Mouse (Mus musculus) kidney, postnatal 0 days (tissue): ENCODE measurements at regions not wholly inside any gene's neighbourhood (a gene's known extent, or its start where the extent isn't known, plus 50 kb on each side); places are given as distances from the start of the nearest gene placed in this dataset.
"Not testable (repeated sequence)": the region's sequence is repeated elsewhere in the genome, so short reads cannot be mapped to it uniquely, and the experiment has no call there.

Experiments
- ATAC-seq: fragments of 200-750 bp; cut with Nextera tagmentation; replicated peaks from 2 replicates; pipeline ENCODE4 v1.8.0; 2017; ENCODE audit warnings: low read depth, moderate number of reproducible peaks, moderate TSS enrichment, moderate library complexity; ENCODE audit not compliant: low FRiP score
- DNase-seq: peaks from one replicate; pipeline ENCODE4 v3.0.0-alpha.2; 2016; ENCODE audit warnings: low spot score
- H3K27ac ChIP-seq: fragments of 300-500 bp; sonication (generic); 2 replicates; pipeline ENCODE4 v1.5.1; 2014; ENCODE audit warnings: mild to moderate bottlenecking
- H3K27me3 ChIP-seq: fragments of 300-500 bp; sonication (generic); 2 replicates; pipeline ENCODE4 v1.6.1; 2014; ENCODE audit warnings: low read length, mixed read lengths; ENCODE audit not compliant: insufficient read depth
- H3K36me3 ChIP-seq: fragments of 300-500 bp; sonication (generic); 2 replicates; pipeline ENCODE4 v1.6.1; 2014; ENCODE audit warnings: low read length, mixed read lengths; ENCODE audit not compliant: insufficient read depth
- H3K4me1 ChIP-seq: fragments of 300-500 bp; sonication (generic); replicated peaks from 2 replicates; pipeline ENCODE4 v1.6.1; 2014; ENCODE audit warnings: antibody characterized with exemption, low read length, mixed read lengths; ENCODE audit not compliant: insufficient read depth
- H3K4me2 ChIP-seq: fragments of 300-500 bp; sonication (generic); 2 replicates; pipeline ENCODE4 v1.6.1; 2014; ENCODE audit warnings: mild to moderate bottlenecking, low read length, moderate library complexity, mixed read lengths
- H3K4me3 ChIP-seq: fragments of 300-500 bp; sonication (generic); replicated peaks from 2 replicates; pipeline ENCODE4 v1.5.1; 2014; ENCODE audit warnings: low read depth, low read length
- H3K9ac ChIP-seq: fragments of 300-500 bp; sonication (generic); 2 replicates; pipeline ENCODE4 v1.6.1; 2014; ENCODE audit warnings: low read depth, low read length
- H3K9me3 ChIP-seq: fragments of 300-500 bp; sonication (generic); replicated peaks from 2 replicates; pipeline ENCODE4 v1.6.1; 2016; ENCODE audit warnings: low read length, inconsistent platforms, mixed read lengths
- CTCF ChIP-seq: IDR thresholded peaks from 2 replicates; pipeline ENCODE4 v1.5.1; 2016; ENCODE audit warnings: antibody characterized with exemption, low read depth, mild to moderate bottlenecking, moderate library complexity
- WGBS: fragments of 180-500 bp; shearing (Covaris S2); extraction: QIAGEN DNeasy Blood & Tissue Kit; methylation state at CpG from one replicate; pipeline ENCODE4 v1.1.7; 2014; 5-methylcytosine and 5-hydroxymethylcytosine counted together

- H3K27me3 ChIP-seq: no peaks in the 10 kb centered on the region
- no peak overlapping the region for H3K4me3 ChIP-seq
- no peak overlapping the region for H3K27ac ChIP-seq
- ATAC-seq (no peak), DNase-seq (peak; percentile 16)
- no peaks in the 10 kb centered on the region for H3K36me3 ChIP-seq
- no peak for TF ChIP-seq CTCF
- no peaks in the 10 kb centered on the region for H3K9me3 ChIP-seq
- no peak overlapping the region for H3K9ac ChIP-seq
- H3K4me1 ChIP-seq: no peaks in the 10 kb centered on the region
- H3K4me2 ChIP-seq: no peak overlapping the region
- 51% methylated on average over 7 of the region's 7 CpGs for WGBS
These were observed 118.5 kb downstream of the Phlda1 start for GRCm38 (mm10) chr10:111624624-111625023.

GRCm38 (mm10) chr10:111625573-111625972 lies 119.5 kb downstream of the Phlda1 start:
- Histone ChIP-seq H3K9me3 (no peaks in the 10 kb centered on the region), H3K4me2 (no peak overlapping the region), H3K9ac (no peak overlapping the region), H3K27me3 (no peaks in the 10 kb centered on the region), H3K4me1 (no peaks in the 10 kb centered on the region), H3K36me3 (no peaks in the 10 kb centered on the region), H3K4me3 (no peak overlapping the region), H3K27ac (no peak overlapping the region)
- DNase-seq: no peak
- 95% methylated on average over 11 of the region's 11 CpGs for WGBS
- TF ChIP-seq CTCF: no peak
- ATAC-seq: no peak

GRCm38 (mm10) chr10:111626009-111626408 lies 119.9 kb downstream of the Phlda1 start:
- Histone ChIP-seq H3K9me3 (no peaks in the 10 kb centered on the region), H3K4me1 (no peaks in the 10 kb centered on the region), H3K36me3 (no peaks in the 10 kb centered on the region), H3K4me2 (no peak overlapping the region), H3K27me3 (no peaks in the 10 kb centered on the region), H3K27ac (no peak overlapping the region), H3K9ac (no peak overlapping the region), H3K4me3 (no peak overlapping the region)
- WGBS: 90% methylated on average over 6 of the region's 6 CpGs
- TF ChIP-seq CTCF: no peak
- no peak for DNase-seq
- no peak for ATAC-seq

- H3K9me3 ChIP-seq: no peaks in the 10 kb centered on the region
- H3K36me3 ChIP-seq: no peaks in the 10 kb centered on the region
- no peak overlapping the region for H3K27ac ChIP-seq
- H3K27me3 ChIP-seq: no peaks in the 10 kb centered on the region
- no peak overlapping the region for H3K9ac ChIP-seq
- H3K4me2 ChIP-seq: no peak overlapping the region
- H3K4me3 ChIP-seq: no peak overlapping the region
- no peaks in the 10 kb centered on the region for H3K4me1 ChIP-seq
- 68% methylated on average over 14 of the region's 14 CpGs for WGBS
- peak; percentile 29; the same call in 1 of the 2 replicates for TF ChIP-seq CTCF
- no peak for ATAC-seq
- no peak for DNase-seq
These were observed 130.2 kb downstream of the Phlda1 start for GRCm38 (mm10) chr10:111636283-111636682.

GRCm38 (mm10) chr10:111637084-111637735 lies 131.1 kb downstream of the Phlda1 start:
- no peaks in the 10 kb centered on the region for H3K36me3 ChIP-seq
- H3K4me1 ChIP-seq: no peaks in the 10 kb centered on the region
- DNase-seq (no peak), ATAC-seq (no peak)
- no peak overlapping the region for H3K4me3 ChIP-seq
- WGBS: 72% methylated on average over 12 of the region's 12 CpGs
- H3K9me3 ChIP-seq: no peaks in the 10 kb centered on the region
- no peak overlapping the region for H3K4me2 ChIP-seq
- H3K9ac ChIP-seq: no peak overlapping the region
- H3K27me3 ChIP-seq: no peaks in the 10 kb centered on the region
- no peak for TF ChIP-seq CTCF
- no peak overlapping the region for H3K27ac ChIP-seq

- no peak overlapping the region for H3K4me2 ChIP-seq
- DNase-seq: no peak
- H3K27me3 ChIP-seq: no peaks in the 10 kb centered on the region
- TF ChIP-seq CTCF: no peak
- H3K9me3 ChIP-seq: no peaks in the 10 kb centered on the region
- no peak overlapping the region for H3K4me3 ChIP-seq
- H3K27ac ChIP-seq: no peak overlapping the region
- WGBS: 86% methylated on average over 7 of the region's 7 CpGs
- ATAC-seq: no peak
- H3K4me1 ChIP-seq: no peaks in the 10 kb centered on the region
- H3K36me3 ChIP-seq: no peaks in the 10 kb centered on the region
- no peak overlapping the region for H3K9ac ChIP-seq
These were observed 133.8 kb downstream of the Phlda1 start for GRCm38 (mm10) chr10:111639866-111640265.

- Histone ChIP-seq H3K4me1 (no peaks in the 10 kb centered on the region), H3K36me3 (no peaks in the 10 kb centered on the region), H3K9ac (no peak overlapping the region), H3K9me3 (no peaks in the 10 kb centered on the region), H3K27ac (no peak overlapping the region), H3K27me3 (no peaks in the 10 kb centered on the region), H3K4me3 (no peak overlapping the region), H3K4me2 (no peak overlapping the region)
- TF ChIP-seq CTCF: no peak
- no peak for ATAC-seq
- WGBS: 96% methylated on average over 2 of the region's 2 CpGs
- no peak for DNase-seq
These were observed 136.6 kb downstream of the Phlda1 start for GRCm38 (mm10) chr10:111642683-111643082.

GRCm38 (mm10) chr10:111653773-111654172 lies 147.7 kb downstream of the Phlda1 start:
- not testable (repeated sequence) for H3K4me3 ChIP-seq, H3K9ac ChIP-seq, ATAC-seq, H3K27ac ChIP-seq, H3K4me1 ChIP-seq, H3K36me3 ChIP-seq, DNase-seq, H3K9me3 ChIP-seq, H3K4me2 ChIP-seq, H3K27me3 ChIP-seq
- WGBS: 76% methylated on average over 1 of the region's 2 CpGs
